Mouse (Mus musculus) liver, adult 2 months (tissue): ENCODE measurements around the gene Rhobtb1.

ENCODE experiments used
- CTCF ChIP-seq: fragments of 200-500 bp; IDR thresholded peaks from 2 replicates; pipeline ENCODE4 v1.5.1; 2011; ENCODE audit warnings: low read depth, low read length, control low read depth
- POLR2A ChIP-seq: fragments of 200-500 bp; IDR thresholded peaks from 2 replicates; pipeline ENCODE4 v1.6.1; 2011; ENCODE audit warnings: low read length, control low read depth; ENCODE audit not compliant: insufficient read depth; ENCODE audit errors: extremely low read depth

- TF ChIP-seq CTCF (no peak), POLR2A (no peak)
These were observed 184.4 kb downstream of the Rhobtb1 start for GRCm38 (mm10) chr10:69335611-69336010.
